Mouse (Mus musculus): ENCODE measurements around the gene Peli1. TPM values are rescaled to one million over a fixed set of nuclear protein-coding genes. Genes with fewer than 3 reads are reported as not detected.

Peli1 gene
- total RNA-seq, 1 experiment from 2014 or later, result 50.1 TPM

DNA sequence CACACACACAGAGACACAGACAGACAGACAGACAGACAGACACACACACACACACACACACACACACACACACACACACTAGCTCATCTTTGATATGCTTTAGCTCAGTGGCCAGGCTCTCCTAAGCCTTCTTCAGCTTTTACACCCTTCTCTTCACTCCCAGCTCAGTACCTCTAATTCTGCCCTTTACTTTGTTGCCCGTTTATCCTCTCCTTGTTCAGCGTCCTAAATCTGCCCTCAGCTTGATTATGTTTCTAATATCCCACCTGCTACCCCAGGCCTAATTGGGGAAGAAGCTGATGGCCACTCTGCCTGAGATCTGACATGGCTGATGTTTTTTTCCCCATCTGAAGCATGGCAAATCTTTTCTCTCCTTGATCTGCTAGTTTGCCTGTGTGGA, 2.7 kb upstream of the Peli1 start:
- no peak for ATAC-seq (replicated peaks in 1 of 2; ENCODE audit: insufficient read depth in 1 of 2, low FRiP score in 2 of 2, low TSS enrichment in 1 of 2, low read depth in 1 of 2, poor library complexity in 2 of 2, severe bottlenecking in 2 of 2)

DNA sequence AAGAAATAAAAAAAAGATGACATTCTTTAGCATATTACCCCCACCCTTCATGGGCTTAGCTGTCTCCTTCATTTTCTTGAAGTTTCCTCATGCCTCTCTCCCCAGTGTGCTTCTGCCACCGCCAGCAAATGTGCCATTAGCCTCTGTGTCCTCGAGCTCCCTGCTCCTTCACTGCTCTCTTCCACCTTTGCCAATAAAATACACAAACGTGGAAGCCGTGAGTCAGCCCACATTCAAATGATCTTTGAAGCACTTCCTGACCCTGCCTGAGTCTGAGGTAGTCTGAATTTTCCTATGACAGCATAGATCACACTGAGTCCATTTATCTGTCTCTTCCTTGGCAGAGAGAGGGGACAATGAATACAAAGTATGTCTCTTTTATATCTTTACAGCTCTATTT, 1.5 kb upstream of the Peli1 start:
- no peak for ATAC-seq (replicated peaks in 1 of 2; ENCODE audit: insufficient read depth in 1 of 2, low FRiP score in 2 of 2, low TSS enrichment in 1 of 2, low read depth in 1 of 2, poor library complexity in 2 of 2, severe bottlenecking in 2 of 2)

DNA sequence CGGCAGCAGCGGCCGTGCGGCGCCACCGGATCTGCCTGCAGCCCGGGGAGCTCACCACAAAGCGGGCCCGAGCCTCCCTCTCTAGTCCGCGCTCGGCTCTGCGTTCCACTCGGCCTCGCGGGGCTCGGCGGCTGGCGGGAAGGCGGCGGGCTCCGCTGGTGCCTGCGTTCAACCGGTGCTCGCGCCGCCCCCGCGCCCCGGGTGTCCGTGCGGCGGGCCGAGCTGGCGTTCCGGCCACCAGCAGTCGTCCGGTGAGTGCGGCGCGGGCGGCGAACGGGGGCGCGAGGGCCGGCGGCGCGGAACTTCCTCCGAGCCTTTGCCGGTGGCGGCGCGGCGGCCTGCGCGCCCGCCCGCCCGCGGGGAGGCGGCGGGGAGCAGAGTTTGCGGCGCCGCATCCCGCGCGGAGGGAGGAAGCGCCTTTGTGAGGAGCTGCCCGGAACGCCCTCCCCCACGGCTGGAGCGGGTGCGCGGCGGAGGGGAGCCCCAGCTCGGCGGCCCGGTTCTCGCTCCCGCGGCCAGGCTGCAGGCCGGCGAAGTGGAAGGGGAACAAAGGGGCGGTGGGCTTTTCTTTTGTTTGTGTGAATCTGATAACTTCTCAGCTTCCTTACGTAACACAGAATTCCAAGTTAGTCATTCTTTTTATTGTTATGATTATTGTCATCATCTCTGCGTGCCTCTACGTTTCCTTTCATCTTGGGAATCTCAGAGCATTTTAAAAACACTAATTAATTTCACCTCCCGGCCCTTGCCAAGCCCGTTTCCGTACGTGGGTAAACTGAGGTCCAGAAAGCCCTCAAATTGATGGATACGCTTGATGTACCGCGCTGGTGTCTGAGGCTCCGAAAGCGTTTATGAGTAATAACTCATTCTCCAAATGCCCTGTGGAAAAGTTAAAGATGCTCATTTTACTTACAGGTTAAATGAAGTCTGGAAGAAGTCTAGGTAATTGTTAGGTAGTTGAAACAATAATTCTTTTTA, 626 bp downstream of the Peli1 start:
- ATAC-seq (replicated peaks in 1 of 2; ENCODE audit: insufficient read depth in 1 of 2, low FRiP score in 2 of 2, low TSS enrichment in 1 of 2, low read depth in 1 of 2, poor library complexity in 2 of 2, severe bottlenecking in 2 of 2), result peak in 1 of 2 experiments; percentile 26; a peak in 1 of 4 replicates

DNA sequence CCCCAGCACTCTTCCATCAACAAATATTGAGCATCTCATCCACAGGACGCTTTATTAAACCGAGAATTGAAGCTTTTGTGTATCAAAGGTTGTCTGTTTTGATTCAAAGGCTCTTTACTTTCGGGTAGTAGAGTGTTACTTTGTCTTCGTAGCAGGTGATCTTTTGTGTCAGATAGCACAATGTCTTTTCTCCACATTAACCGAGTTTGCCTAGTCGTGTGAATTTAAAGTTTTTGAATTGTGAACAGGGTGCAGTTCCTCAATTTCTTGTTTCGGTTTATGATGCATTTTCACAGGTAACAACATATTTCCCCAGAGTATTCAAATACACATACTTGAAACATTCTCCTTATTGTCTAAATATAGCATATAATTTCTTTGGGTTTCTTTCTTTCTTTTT, 1.5 kb downstream of the Peli1 start:
- no peak for ATAC-seq (replicated peaks in 1 of 2; ENCODE audit: insufficient read depth in 1 of 2, low FRiP score in 2 of 2, low TSS enrichment in 1 of 2, low read depth in 1 of 2, poor library complexity in 2 of 2, severe bottlenecking in 2 of 2)

DNA sequence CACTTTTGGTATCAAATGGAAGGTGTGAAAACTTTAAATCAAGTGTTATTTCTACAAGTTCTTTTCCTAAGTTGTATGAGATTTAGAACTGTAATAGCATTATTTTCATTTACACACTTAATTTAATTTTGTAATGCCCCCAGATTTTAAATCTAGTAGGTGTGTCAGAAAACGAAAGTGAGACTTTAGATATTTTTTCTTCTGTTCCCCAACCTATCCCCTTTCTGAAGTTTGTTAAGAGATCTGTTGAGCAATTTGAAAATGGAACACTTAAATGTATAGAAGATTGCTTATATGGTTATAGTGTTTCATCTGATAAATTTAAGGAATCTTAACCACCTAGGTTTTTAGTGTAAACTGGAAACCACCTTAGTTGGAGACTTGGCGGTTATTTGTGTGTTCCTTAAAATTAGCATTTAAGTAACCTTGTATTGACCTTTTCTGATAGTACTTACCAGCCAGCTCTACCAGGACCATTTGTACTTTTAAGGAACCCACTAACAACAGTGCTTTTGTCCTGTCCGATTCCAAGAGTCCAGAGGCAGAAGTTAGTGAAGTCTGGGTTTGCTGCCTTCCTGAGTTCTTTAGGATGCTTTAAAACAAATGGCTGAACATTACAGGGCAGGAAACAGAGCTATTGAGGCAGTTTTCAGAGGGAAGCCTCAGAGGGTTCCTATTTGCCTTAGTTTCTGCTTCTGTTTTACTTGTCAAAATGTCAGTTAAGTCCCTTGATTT, 2.2 kb downstream of the Peli1 start:
- ATAC-seq (replicated peaks in 1 of 2; ENCODE audit: insufficient read depth in 1 of 2, low FRiP score in 2 of 2, low TSS enrichment in 1 of 2, low read depth in 1 of 2, poor library complexity in 2 of 2, severe bottlenecking in 2 of 2), result no peak

DNA sequence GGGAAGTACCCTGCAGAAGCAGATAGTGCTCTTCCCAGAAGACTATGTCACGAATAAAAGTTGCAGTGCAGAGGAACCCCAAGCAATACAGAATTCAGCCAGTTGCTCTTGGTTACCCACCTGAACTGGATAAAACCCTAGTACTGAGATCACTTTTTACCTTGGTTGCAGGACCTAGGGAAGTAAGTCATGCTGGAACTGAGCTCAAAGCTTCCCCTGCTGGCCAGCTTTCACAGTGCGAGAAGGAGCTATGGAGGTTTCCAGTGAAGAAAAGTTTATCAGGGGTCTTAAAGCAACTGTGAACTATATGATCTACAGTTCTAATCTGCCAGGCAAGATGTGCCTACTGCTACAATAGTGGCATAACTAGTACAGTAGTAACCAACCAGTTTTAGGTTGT, 5.5 kb downstream of the Peli1 start:
- 0 out of 4 replicates have a peak, but pooled peaks of 1 of the 2 experiments have one; percentile 36 for ATAC-seq (replicated peaks in 1 of 2; ENCODE audit: insufficient read depth in 1 of 2, low FRiP score in 2 of 2, low TSS enrichment in 1 of 2, low read depth in 1 of 2, poor library complexity in 2 of 2, severe bottlenecking in 2 of 2)

DNA sequence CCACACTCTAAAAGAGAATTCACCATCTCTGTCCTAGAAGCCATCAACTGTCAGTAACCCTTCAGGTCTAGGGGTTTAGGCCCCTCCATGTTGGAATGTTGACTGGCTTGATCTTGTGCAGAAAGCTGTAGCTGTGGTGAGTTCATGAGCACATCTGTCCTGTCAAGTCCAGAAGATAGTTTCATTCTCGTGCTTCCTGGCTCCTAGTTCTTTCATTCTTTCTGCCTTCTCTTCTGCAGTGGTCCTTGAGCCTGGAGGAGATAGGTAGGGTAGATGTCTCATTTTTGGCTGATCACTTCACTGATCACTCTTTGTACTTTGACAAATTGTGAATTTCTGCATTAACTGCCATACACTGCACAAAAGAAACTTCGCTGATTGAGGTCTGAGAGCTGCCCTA, 7.4 kb downstream of the Peli1 start:
- ATAC-seq (replicated peaks in 1 of 2; ENCODE audit: insufficient read depth in 1 of 2, low FRiP score in 2 of 2, low TSS enrichment in 1 of 2, low read depth in 1 of 2, poor library complexity in 2 of 2, severe bottlenecking in 2 of 2), result no peak

DNA sequence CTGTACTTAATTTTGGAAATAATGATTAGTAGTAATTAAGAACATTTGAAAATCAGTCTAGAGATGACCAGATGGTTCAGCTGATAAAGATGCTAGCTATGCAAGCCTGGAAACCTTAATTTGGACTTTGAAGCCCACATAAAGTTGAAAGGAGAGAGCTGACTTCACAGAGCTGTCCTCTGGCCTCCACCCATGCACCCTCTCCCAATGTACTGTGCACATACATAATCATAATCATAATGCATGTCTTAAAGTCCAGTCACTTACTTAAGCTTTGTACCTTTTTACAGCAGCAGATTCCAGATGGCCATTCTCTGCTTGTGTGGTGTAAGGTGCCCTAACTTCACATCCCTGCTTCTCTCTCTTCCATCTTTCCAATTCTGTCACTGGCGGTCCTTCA, 9.6 kb downstream of the Peli1 start:
- no peak for ATAC-seq (replicated peaks in 1 of 2; ENCODE audit: insufficient read depth in 1 of 2, low FRiP score in 2 of 2, low TSS enrichment in 1 of 2, low read depth in 1 of 2, poor library complexity in 2 of 2, severe bottlenecking in 2 of 2)

DNA sequence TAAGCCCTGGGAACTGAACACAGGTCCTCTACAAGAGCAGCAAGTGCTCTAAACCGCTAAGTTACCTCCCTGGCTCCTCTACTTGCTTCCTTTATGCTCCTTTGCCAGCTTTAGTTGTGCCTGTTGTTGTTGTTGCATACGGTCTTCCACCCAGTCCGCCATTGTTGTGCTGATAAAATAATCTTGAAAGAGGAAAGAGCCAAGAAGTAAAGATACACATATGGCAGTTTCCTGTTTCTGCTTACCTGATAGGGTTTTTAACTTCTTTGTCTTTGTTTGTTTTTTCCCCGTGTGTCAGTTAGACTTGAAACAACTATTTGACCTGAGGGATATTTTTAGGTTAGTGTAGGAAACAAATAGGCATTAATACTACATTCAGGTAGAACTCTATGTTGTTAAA, 10.2 kb downstream of the Peli1 start:
- no peak for ATAC-seq (replicated peaks in 1 of 2; ENCODE audit: insufficient read depth in 1 of 2, low FRiP score in 2 of 2, low TSS enrichment in 1 of 2, low read depth in 1 of 2, poor library complexity in 2 of 2, severe bottlenecking in 2 of 2)

DNA sequence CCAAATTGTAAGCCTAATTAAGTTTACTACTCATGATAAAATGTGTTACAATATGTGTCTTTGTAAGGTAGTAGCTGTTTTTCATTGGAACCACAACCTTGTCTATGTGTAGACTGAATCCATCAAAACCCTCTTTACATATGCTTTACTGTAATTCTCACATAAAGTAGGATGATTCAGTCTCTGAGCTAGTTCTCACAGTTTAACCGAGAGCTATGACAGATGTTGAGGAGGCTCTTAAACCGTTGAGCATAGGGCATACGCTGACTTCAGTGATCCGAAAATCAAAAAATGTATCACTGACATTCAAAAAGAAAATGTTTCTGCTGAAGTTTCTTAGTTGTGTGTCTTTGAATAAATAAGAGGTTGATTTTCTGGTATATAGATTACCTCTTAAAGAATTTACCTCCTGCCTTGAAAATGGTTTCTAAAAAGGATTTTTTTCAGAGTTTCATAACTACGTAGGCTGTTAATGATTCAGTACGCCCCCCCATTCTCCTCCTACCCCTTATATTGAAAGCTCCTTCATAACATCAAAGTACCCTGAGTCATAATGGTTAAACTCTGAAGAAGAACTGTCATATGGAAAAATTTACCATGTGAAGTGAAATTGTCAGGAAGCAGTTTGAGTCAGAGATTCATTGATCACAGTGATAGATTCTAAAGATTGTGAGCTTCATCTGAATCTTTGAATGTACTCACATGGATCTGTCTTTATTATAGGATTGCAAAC, 11.3 kb downstream of the Peli1 start:
- no peak for ATAC-seq (replicated peaks in 1 of 2; ENCODE audit: insufficient read depth in 1 of 2, low FRiP score in 2 of 2, low TSS enrichment in 1 of 2, low read depth in 1 of 2, poor library complexity in 2 of 2, severe bottlenecking in 2 of 2)

DNA sequence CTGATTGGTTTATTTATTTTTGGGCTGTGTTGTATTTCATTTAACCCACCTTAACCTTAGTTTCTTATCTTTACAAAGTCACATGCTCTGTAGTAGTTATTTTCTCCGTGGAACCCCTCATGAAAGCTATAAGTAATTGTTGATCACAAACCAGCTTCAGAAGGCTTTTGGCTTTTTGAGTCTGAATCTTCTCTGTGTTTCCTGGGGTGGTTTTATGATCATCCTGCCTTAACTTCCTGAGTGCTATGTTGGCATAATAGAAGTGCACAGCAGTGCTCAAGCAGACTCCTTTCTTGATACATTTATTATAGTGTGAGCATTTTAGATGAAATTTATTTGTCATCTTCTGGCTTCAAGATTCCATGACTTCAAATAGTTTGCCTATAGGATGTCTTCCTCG, 12.1 kb downstream of the Peli1 start:
- ATAC-seq (replicated peaks in 1 of 2; ENCODE audit: insufficient read depth in 1 of 2, low FRiP score in 2 of 2, low TSS enrichment in 1 of 2, low read depth in 1 of 2, poor library complexity in 2 of 2, severe bottlenecking in 2 of 2), result no peak

DNA sequence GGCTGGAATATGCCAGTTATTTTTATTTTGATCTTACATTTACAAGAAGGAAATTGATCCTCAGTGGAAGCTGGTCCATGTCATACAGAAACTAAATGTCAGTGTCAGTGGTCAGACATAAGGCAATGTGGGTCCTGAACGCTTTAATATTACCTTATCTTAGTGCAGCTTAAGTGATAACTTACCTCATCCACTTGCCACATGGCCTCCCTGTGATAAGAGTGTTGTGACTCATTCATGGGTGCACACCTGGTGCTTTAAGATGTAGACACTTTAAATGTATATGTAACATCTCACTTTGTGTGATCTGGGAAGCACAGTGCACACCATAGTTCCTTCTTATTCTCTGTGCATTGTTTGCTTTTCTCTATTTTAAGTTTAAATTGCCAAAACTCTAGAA, 14.3 kb downstream of the Peli1 start:
- ATAC-seq (replicated peaks in 1 of 2; ENCODE audit: insufficient read depth in 1 of 2, low FRiP score in 2 of 2, low TSS enrichment in 1 of 2, low read depth in 1 of 2, poor library complexity in 2 of 2, severe bottlenecking in 2 of 2), result no peak

DNA sequence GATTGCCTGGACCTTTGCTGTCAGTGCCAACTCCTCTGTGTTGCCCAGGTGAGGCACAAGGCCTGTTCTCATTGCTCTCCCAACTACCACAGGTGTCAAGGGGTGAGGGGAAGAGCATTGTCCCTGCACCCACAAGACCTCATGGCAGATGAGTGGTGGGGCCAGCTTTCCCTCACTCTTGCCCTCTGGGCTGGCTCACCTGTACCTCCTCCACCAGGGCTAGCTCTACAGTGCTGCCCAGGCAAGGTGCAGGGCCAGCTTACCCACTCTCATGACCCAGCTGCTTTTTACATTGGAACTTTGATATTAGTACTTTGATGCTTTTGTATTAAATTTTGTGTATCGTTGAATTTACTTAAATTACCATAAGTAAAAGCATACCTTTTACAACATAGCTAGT, 16.0 kb downstream of the Peli1 start:
- ATAC-seq (replicated peaks in 1 of 2; ENCODE audit: insufficient read depth in 1 of 2, low FRiP score in 2 of 2, low TSS enrichment in 1 of 2, low read depth in 1 of 2, poor library complexity in 2 of 2, severe bottlenecking in 2 of 2), result no peak

DNA sequence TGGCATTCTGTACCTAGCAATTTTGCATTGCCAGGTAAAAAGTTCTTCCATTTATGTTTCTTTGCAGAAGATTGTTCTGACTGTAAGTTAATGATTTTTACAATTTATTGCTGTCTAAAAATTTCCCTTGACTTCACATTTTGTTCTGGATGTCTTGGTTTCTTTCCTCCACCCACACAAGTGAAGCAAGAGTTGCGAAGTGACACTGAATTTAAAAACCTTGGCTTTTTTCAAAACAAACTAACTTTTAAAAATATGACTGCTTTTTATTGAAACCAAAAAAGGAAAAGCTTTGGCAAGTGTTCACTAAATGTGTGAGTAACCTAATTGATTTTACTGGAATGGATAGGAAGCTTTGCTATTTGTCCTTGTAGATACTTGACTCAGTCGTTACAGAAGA, 18.2 kb downstream of the Peli1 start:
- ATAC-seq (replicated peaks in 1 of 2; ENCODE audit: insufficient read depth in 1 of 2, low FRiP score in 2 of 2, low TSS enrichment in 1 of 2, low read depth in 1 of 2, poor library complexity in 2 of 2, severe bottlenecking in 2 of 2), result no peak

DNA sequence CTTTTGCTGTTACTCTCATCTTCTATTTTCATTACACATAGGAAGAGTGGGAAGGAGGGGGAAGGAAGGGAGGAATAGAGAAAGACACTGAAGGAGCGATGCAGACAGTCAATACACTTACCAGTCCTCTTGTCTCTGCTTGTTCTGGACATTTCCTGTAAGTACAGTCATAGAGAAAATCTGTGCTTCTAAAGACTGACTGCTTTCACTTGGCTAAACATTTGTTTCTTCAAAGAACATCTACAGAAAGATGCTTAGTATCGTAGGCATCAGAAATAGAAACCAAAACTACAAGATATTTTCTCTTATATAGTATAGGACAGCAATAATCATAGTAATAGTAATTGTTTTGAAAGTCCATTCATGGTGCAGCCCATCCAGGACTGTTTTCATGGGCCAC, 23.4 kb downstream of the Peli1 start:
- ATAC-seq (replicated peaks in 1 of 2; ENCODE audit: insufficient read depth in 1 of 2, low FRiP score in 2 of 2, low TSS enrichment in 1 of 2, low read depth in 1 of 2, poor library complexity in 2 of 2, severe bottlenecking in 2 of 2), result no peak

DNA sequence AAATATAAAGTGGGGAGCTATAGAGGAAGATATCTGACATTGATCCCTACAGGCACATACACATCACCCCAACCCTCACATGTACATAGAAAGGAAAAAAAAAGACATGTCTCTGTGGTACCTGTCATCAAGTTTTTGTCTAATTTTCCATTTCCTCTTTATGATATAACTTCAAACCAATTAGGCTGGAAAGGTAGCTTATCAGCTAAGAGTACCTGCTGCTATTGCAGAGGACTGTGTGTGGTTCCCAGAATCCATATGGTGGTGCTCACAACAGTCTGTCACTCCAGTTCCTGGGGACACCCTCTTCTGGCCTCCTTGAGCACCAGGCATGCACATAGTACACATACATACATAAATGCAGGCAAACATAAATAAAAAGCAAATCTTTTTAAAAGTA, 24.7 kb downstream of the Peli1 start:
- no peak for ATAC-seq (replicated peaks in 1 of 2; ENCODE audit: insufficient read depth in 1 of 2, low FRiP score in 2 of 2, low TSS enrichment in 1 of 2, low read depth in 1 of 2, poor library complexity in 2 of 2, severe bottlenecking in 2 of 2)

DNA sequence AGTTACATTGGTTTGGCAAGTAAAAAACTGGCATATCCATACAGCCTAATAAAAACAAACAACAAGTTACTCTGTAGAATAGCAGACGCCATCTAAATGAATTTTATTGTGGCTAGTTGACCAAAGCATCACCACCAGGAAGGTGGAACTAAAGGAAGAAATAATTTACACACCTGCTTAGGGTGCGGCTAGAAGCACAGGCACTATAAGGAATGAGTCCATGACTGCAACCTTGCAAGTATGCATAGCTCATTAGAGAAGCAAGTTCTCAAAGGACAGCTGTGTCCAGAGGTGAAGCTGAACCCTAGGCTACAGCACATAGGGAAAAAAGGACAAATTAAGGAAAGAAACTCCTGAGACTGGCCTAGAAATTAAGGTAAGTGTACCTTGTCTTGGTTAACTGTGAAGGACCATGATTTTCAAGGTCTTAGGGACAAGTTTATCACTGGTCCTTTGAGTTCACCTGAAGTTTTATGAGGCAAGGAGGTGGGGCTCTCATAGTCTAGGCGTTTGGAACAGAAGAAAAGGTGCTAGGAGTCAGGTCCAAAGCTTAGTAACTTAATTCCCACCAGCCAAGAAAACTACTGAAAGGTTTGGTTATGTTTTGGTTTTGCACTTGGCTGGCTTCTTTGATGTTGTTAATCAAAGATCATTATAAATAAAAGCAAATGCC, 25.7 kb downstream of the Peli1 start:
- no peak for ATAC-seq (replicated peaks in 1 of 2; ENCODE audit: insufficient read depth in 1 of 2, low FRiP score in 2 of 2, low TSS enrichment in 1 of 2, low read depth in 1 of 2, poor library complexity in 2 of 2, severe bottlenecking in 2 of 2)
